Mouse (Mus musculus): Measurements from ENCODE around the gene Clstn1.
"Not testable (repeated sequence)": the region's sequence is repeated elsewhere in the genome, so short reads cannot be mapped to it uniquely, and the experiment has no call there.

Clstn1 gene

GRCm38 (mm10) chr4:149600130-149600529 lies 13.9 kb downstream of the Clstn1 start:
- no peak for DNase-seq (ENCODE audit: low spot score)

GRCm38 (mm10) chr4:149601484-149601883 lies 15.2 kb downstream of the Clstn1 start:
- DNase-seq (ENCODE audit: low spot score): no peak

GRCm38 (mm10) chr4:149602236-149602635 lies 16.0 kb downstream of the Clstn1 start:
- no peak for DNase-seq (ENCODE audit: low spot score)

- no peak for DNase-seq (ENCODE audit: low spot score)
Measured at GRCm38 (mm10) chr4:149603860-149604259, 17.6 kb downstream of the Clstn1 start.

- DNase-seq (ENCODE audit: low spot score): no peak
Measured at GRCm38 (mm10) chr4:149604518-149604917, 18.2 kb downstream of the Clstn1 start.

- no peak for DNase-seq (ENCODE audit: low spot score)
Measured at GRCm38 (mm10) chr4:149606056-149606455, 19.8 kb downstream of the Clstn1 start.

- DNase-seq (ENCODE audit: low spot score): no peak
Measured at GRCm38 (mm10) chr4:149606766-149607358, 20.6 kb downstream of the Clstn1 start.

- no peak for DNase-seq (ENCODE audit: low spot score)
Measured at GRCm38 (mm10) chr4:149607591-149608308, 21.5 kb downstream of the Clstn1 start.

GRCm38 (mm10) chr4:149608309-149608638 lies 22.0 kb downstream of the Clstn1 start:
- no peak for DNase-seq (ENCODE audit: low spot score)

GRCm38 (mm10) chr4:149609256-149610025 lies 23.2 kb downstream of the Clstn1 start:
- no peak for DNase-seq (ENCODE audit: low spot score)

GRCm38 (mm10) chr4:149611376-149612044 lies 25.2 kb downstream of the Clstn1 start:
- peak; percentile 61 for DNase-seq (ENCODE audit: low spot score)

GRCm38 (mm10) chr4:149613497-149613896 lies 27.2 kb downstream of the Clstn1 start:
- not testable (repeated sequence) for DNase-seq (ENCODE audit: low spot score)

GRCm38 (mm10) chr4:149614869-149615268 lies 28.6 kb downstream of the Clstn1 start:
- no peak for DNase-seq (ENCODE audit: low spot score)

GRCm38 (mm10) chr4:149616999-149617398 lies 30.7 kb downstream of the Clstn1 start:
- not testable (repeated sequence) for DNase-seq (ENCODE audit: low spot score)

GRCm38 (mm10) chr4:149619988-149620387 lies 33.7 kb downstream of the Clstn1 start:
- DNase-seq (ENCODE audit: low spot score): peak; percentile 44

GRCm38 (mm10) chr4:149621286-149621685 lies 35.0 kb downstream of the Clstn1 start:
- no peak for DNase-seq (ENCODE audit: low spot score)

- DNase-seq (ENCODE audit: low spot score): no peak
Measured at GRCm38 (mm10) chr4:149623711-149624110, 37.4 kb downstream of the Clstn1 start.

- peak; percentile 39 for DNase-seq (ENCODE audit: low spot score)
Measured at GRCm38 (mm10) chr4:149626809-149627208, 40.5 kb downstream of the Clstn1 start.

- DNase-seq (ENCODE audit: low spot score): peak; percentile 71
Measured at GRCm38 (mm10) chr4:149628372-149628771, 42.1 kb downstream of the Clstn1 start.

- DNase-seq (ENCODE audit: low spot score): no peak
Measured at GRCm38 (mm10) chr4:149628810-149629209, 42.5 kb downstream of the Clstn1 start.

- DNase-seq (ENCODE audit: low spot score): no peak
Measured at GRCm38 (mm10) chr4:149632670-149633307, 46.5 kb downstream of the Clstn1 start.

GRCm38 (mm10) chr4:149634157-149634556 lies 47.9 kb downstream of the Clstn1 start:
- no peak for DNase-seq (ENCODE audit: low spot score)
